Mouse (Mus musculus) heart, embryonic 16.5 days (tissue): Measurements from ENCODE around the gene Cdc34. TPM values are rescaled to one million over a fixed set of nuclear protein-coding genes. Genes with fewer than 3 reads are reported as not detected.
A peak's percentile ranks its signal among the peaks of the same experiment; 100 is the strongest.

Experiments used
- ATAC-seq: fragments of 200-750 bp; cut with Nextera tagmentation; replicated peaks from 2 replicates; pipeline ENCODE4 v1.8.0; 2017; ENCODE audit warnings: moderate number of reproducible peaks; ENCODE audit not compliant: insufficient read depth, low FRiP score; ENCODE audit errors: extremely low read depth
- H3K27ac ChIP-seq: fragments of 300-500 bp; sonication (generic); 2 replicates; pipeline ENCODE4 v1.5.1; 2014; ENCODE audit warnings: mild to moderate bottlenecking, low read length, control low read depth, moderate library complexity
- H3K27me3 ChIP-seq: fragments of 300-500 bp; sonication (generic); 2 replicates; pipeline ENCODE4 v1.6.1; 2014; ENCODE audit warnings: low read length, mixed read lengths; ENCODE audit not compliant: control insufficient read depth, insufficient read depth
- H3K36me3 ChIP-seq: fragments of 300-500 bp; sonication (generic); 2 replicates; pipeline ENCODE4 v1.6.1; 2014; ENCODE audit not compliant: control insufficient read depth, insufficient read depth
- H3K4me1 ChIP-seq: fragments of 300-500 bp; sonication (generic); 2 replicates; pipeline ENCODE4 v1.6.1; 2014; ENCODE audit warnings: low read length, mixed read lengths; ENCODE audit not compliant: control insufficient read depth, insufficient read depth
- H3K4me2 ChIP-seq: fragments of 300-500 bp; sonication (generic); 2 replicates; pipeline ENCODE4 v1.6.1; 2014; ENCODE audit warnings: low read depth, mild to moderate bottlenecking, control low read depth, low read length
- H3K4me3 ChIP-seq: fragments of 300-500 bp; sonication (generic); 2 replicates; pipeline ENCODE4 v1.5.1; 2014; ENCODE audit warnings: mild to moderate bottlenecking, control low read depth, low read length
- H3K9ac ChIP-seq: fragments of 300-500 bp; sonication (generic); 2 replicates; pipeline ENCODE4 v1.6.1; 2014; ENCODE audit warnings: low read length, control low read depth
- H3K9me3 ChIP-seq: fragments of 300-500 bp; sonication (generic); replicated peaks from 2 replicates; pipeline ENCODE4 v1.6.1; 2016; ENCODE audit warnings: low read length; ENCODE audit not compliant: control insufficient read depth
- WGBS: fragments of 180-500 bp; shearing (Covaris S2); extraction: QIAGEN DNeasy Blood & Tissue Kit; methylation state at CpG from one replicate; pipeline ENCODE4 v1.1.7; 2014; 5-methylcytosine and 5-hydroxymethylcytosine counted together
- polyA plus RNA-seq: library from polyadenylated mRNA; unstranded; fragments of >200 nt; fragmentation: Nextera tagmentation; extraction: Ambion mirVana; gene quantifications from 2 replicates; pipeline ENCODE4 v1.2.1, GENCODE M21; 2015

The Cdc34 gene
- polyA plus RNA-seq, 1 experiment from 2014 or later, result 101 TPM

DNA sequence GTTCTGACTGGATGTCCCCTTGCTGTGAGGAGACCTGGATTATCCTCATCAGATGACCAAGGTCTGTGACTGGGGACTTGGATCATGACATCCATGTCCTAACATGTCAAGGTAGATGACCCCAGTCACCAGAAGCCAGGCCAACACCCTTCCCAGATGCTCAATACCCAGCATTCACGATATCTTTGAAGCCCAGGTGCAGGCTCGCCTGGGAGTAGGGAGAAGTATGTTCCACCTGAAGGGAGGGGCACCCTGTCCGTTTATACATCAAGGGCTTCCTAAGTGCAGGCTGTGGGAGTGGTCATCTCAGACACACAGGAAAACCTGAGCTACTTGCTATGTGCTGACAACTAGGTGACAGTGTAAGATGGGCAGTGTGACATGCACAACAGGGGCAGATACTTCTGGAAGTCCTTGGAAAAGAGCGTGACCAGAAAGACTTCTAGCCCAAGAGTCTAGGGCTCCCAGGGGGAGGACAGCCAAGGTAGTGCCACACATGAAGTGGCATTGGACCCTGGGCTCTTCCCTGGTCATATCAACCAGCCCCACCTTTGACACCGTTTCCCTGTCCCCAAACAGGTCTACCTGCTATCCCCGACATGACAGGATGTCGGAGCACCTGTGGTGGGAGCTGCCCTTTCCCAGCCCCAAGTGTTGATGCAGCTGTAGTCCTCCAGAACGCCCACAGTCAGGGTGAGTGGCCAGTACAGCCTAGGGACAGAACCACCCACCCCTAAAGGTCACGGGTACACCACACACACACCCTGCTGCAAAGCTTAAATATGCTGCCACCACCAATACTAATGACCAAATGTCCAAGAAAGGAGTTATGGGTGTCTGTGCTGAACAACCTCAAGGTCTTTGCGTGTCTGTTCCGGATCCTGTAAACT, 1.1 kb upstream of the Cdc34 start:
- Histone ChIP-seq H3K9me3 (no peaks in the 10 kb centered on the region), H3K27me3 (no peaks in the 10 kb centered on the region), H3K36me3 (peaks cover 16% of the 10 kb centered on the region), H3K4me3 (peak overlapping the region; percentile 90), H3K9ac (peak overlapping the region; percentile 56), H3K27ac (peak overlapping the region; percentile 67), H3K4me1 (peaks cover 25% of the 10 kb centered on the region), H3K4me2 (peak overlapping the region; percentile 73)
- 0 out of 2 replicates have a peak, but pooled peaks have one; percentile 1 for ATAC-seq
- 33% methylated on average over 11 of the region's 11 CpGs for WGBS

DNA sequence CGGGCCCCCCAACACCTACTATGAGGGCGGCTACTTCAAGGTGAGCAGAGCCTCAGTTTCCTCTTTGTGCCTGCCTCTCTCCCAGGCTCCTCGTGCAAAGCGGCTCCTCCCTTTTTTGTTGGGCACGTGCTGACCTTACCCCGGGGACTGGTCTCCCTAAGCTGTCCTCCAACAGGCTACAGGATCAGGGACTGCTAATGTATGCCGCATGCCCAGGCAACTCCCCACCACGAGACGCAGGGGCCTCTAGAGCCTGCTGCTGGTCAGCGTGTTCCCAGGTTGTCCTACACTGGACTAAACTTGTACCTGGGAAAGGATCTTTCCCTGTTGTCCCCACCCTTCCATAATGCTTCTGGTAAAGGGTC, 538 bp downstream of the Cdc34 start:
- peak overlapping the region; percentile 90 for H3K4me3 ChIP-seq
- ATAC-seq, result no peak
- H3K27ac ChIP-seq, result peak overlapping the region; percentile 91
- peak overlapping the region; percentile 80 for H3K4me2 ChIP-seq
- no peaks in the 10 kb centered on the region for H3K27me3 ChIP-seq
- peak overlapping the region; percentile 87 for H3K9ac ChIP-seq
- no peaks in the 10 kb centered on the region for H3K9me3 ChIP-seq
- WGBS, result 2% methylated on average over 10 of the region's 10 CpGs
- peaks cover 23% of the 10 kb centered on the region for H3K36me3 ChIP-seq
- peaks cover 34% of the 10 kb centered on the region for H3K4me1 ChIP-seq

DNA sequence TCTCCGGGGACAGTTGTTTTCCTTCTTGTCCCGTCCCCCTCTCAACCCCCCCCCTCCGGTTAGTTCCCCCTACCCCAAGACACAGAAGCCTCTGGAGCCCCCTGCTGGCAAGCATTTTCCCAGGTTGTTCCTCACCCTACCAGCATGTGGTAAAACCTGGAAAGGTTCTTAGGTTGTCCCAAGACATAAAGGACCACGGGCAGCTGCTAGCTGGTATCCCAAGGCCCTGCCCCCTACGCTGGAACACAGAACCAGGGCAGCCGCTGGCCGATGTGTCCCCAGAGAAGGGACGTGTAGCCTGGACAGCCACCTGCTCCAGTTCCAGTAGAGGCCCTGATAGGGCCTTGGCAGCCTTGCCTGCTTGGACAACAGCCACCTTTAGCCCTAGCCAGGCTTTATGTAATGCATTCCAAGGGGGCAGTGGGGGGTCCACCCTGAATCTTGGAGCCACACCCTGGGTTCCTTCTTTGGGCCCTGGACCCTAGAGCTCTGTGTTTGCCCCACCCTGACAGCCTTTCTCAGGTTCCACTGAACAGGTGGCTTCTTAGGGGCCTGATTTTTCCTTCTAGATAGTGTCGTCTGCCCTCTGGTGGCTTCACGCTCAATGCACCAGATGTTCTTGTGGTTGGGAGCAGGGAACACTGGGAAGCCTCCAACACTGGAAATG, 1.1 kb downstream of the Cdc34 start:
- Histone ChIP-seq H3K9ac (peak overlapping the region; percentile 87), H3K4me1 (peaks cover 34% of the 10 kb centered on the region), H3K9me3 (no peaks in the 10 kb centered on the region), H3K4me3 (peak overlapping the region; percentile 90), H3K27me3 (no peaks in the 10 kb centered on the region), H3K36me3 (peaks cover 29% of the 10 kb centered on the region), H3K27ac (peak overlapping the region; percentile 91), H3K4me2 (peak overlapping the region; percentile 80)
- WGBS, result 2% methylated on average over 10 of the region's 10 CpGs
- ATAC-seq, result 0 out of 2 replicates have a peak, but pooled peaks have one; percentile 1

DNA sequence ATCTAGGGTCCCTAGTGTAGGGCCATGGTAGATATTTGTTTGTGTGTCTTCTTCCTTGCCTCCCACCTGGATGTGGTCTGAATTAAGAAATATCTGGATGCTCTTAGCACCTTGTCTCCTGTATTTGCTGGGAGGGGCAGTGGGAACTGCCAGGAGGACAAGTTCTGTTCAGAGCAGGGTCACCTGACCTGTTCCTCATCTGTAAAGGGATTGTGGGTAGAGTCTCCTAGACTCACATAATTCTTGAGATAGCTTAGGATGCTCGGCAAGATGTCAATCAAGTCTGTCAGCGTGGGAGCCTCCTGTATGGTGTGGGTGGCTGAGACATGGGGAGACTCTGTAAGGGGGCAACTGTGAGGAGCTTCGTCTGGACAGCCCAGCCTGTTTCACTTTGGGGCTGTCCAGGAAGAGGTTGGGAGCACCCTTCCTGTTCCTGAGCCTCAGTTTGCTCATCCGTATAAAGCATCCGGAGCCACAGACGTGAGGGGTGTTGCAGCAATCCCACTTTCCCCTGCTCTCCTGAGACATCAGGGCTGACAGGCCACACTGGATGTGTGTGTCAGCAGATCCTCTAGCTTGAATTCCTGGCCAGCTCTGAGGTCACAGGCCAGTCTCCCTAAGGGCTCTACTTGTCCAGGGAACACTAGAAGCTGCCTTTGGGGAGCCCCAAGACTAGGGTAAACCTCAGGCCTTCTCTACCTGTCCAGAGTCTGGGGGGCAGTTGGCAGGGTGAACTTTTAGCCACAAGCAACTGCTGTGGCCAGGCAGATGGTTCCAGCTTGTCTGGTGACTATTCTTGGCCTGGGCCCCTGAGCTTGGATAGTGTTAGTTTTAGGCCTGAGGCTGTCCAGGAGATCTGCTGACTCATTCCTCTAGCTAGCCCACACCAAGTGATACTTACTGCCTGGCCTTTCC, 2.0 kb downstream of the Cdc34 start:
- H3K27ac ChIP-seq, result peak overlapping the region; percentile 91
- peaks cover 38% of the 10 kb centered on the region for H3K36me3 ChIP-seq
- H3K27me3 ChIP-seq, result no peaks in the 10 kb centered on the region
- peak overlapping the region; percentile 80 for H3K4me2 ChIP-seq
- ATAC-seq, result no peak
- H3K9ac ChIP-seq, result peak overlapping the region; percentile 87
- H3K4me3 ChIP-seq, result peak overlapping the region; percentile 90
- H3K9me3 ChIP-seq, result no peaks in the 10 kb centered on the region
- 68% methylated on average over 6 of the region's 6 CpGs for WGBS
- H3K4me1 ChIP-seq, result peaks cover 34% of the 10 kb centered on the region

DNA sequence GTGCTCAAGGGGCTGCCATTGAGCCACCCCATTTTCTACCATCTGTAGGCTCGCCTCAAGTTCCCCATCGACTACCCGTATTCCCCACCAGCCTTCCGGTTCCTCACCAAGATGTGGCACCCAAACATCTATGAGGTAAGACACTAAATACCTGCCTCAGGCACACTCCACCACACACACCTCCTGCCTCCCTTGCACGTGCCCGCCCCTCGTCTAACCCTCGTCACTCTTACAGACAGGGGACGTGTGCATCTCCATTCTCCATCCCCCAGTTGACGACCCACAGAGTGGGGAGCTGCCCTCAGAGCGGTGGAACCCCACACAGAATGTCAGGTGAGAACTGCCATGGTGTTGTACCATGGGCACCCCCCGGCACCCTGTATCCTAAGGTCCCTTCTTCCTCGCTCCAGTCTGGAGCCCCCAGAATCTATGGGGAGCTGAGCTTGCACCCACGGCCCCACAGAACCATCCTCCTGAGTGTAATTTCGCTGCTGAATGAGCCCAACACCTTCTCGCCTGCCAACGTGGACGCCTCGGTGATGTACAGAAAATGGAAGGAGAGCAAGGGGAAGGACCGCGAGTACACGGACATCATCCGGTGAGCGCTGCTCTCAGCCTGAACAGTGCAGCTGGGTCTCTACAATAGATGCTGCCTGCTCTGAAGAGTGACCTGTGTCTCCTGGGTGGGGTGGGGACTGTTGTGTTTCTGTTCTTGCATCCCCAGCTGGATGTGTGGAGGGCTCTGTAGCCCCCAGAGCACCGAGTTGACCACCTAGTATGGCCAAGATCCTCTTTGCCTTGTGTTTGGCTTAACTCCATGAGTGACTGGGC, 3.0 kb downstream of the Cdc34 start:
- no peak overlapping the region for H3K4me3 ChIP-seq
- no peak for ATAC-seq
- no peak overlapping the region for H3K4me2 ChIP-seq
- no peaks in the 10 kb centered on the region for H3K9me3 ChIP-seq
- no peaks in the 10 kb centered on the region for H3K27me3 ChIP-seq
- H3K36me3 ChIP-seq, result peaks cover 42% of the 10 kb centered on the region
- H3K27ac ChIP-seq, result peak overlapping the region; percentile 22; the same call in 1 of the 2 replicates
- H3K4me1 ChIP-seq, result peaks cover 34% of the 10 kb centered on the region
- WGBS, result 93% methylated on average over 25 of the region's 25 CpGs
- no peak overlapping the region for H3K9ac ChIP-seq

DNA sequence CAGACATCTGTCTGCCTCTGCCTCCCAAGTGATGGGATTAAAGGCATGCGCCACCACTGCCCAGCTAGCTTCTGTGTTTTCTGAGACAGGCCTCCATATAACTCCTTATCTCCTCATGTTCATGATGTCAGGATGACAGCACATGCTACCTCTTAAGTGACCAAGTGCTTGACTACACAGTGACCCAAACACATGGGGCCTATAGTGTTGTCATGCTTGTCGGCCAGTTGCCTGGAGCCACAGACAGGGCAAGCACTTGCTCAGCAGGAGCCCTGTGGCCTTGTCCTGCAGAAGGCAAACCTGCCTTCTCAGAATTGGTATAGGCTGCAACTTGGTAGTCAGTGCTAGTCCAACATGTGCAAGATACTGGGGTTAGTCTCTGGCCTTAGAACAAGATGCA, 4.2 kb downstream of the Cdc34 start:
- Histone ChIP-seq H3K36me3 (peaks cover 42% of the 10 kb centered on the region), H3K9ac (no peak overlapping the region), H3K4me3 (no peak overlapping the region), H3K4me1 (peaks cover 31% of the 10 kb centered on the region), H3K4me2 (no peak overlapping the region), H3K27me3 (no peaks in the 10 kb centered on the region), H3K9me3 (no peaks in the 10 kb centered on the region), H3K27ac (peak overlapping the region; percentile 83)
- WGBS, result 61% methylated on average over 2 of the region's 2 CpGs
- ATAC-seq, result no peak

DNA sequence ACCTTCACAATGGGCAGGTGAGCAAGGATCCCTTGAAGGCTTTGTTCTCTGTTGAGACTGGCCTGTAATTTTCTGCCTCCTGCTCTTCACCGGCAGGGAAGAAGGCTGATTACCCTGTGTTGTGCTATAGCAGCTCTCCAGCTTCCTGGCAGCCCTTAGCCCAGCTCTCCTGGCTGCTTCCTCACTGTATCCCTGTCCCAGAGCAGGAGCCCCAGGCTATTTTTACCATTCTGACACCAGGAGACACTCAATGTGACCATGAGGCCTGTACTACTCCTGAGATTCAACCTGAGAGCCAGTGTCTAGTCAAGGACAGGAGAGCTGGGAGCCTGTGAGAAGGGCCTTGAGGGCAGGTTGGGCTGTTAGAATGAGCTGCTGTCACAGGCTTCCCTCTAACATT, 4.7 kb downstream of the Cdc34 start:
- Histone ChIP-seq H3K36me3 (peaks cover 42% of the 10 kb centered on the region), H3K4me2 (peak overlapping the region; percentile 24; the same call in 1 of the 2 replicates), H3K4me3 (no peak overlapping the region), H3K9ac (peak overlapping the region; percentile 30; the same call in 1 of the 2 replicates), H3K27me3 (no peaks in the 10 kb centered on the region), H3K4me1 (peaks cover 31% of the 10 kb centered on the region), H3K9me3 (no peaks in the 10 kb centered on the region), H3K27ac (peak overlapping the region; percentile 83)
- WGBS, result 45% methylated on average over 1 of the region's 1 CpGs
- 0 out of 2 replicates have a peak, but pooled peaks have one; percentile 12 for ATAC-seq

DNA sequence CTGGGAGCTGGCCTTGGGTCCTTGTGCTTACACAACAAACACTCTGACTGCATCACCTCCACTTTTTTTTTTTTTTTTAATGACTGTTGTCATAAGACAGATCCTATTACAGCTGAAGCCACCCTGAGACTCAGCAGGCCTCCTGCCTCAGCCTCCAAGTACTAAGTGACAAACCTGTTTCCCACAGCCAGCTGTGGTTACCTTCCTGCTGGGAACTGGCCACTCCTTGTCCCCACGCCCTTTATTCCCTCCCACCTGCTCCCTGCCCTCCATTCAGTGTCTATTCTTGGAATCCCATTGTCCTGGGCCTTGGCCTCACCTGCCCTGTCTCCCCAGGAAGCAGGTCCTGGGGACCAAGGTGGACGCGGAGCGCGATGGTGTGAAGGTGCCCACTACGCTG, 5.5 kb downstream of the Cdc34 start:
- no peak for ATAC-seq
- Histone ChIP-seq H3K36me3 (peaks cover 42% of the 10 kb centered on the region), H3K4me3 (no peak overlapping the region), H3K27ac (peak overlapping the region; percentile 83), H3K27me3 (no peaks in the 10 kb centered on the region), H3K4me1 (peaks cover 31% of the 10 kb centered on the region), H3K4me2 (no peak overlapping the region), H3K9me3 (no peaks in the 10 kb centered on the region; the same call in 1 of the 2 replicates), H3K9ac (no peak overlapping the region)
- 98% methylated on average over 6 of the region's 6 CpGs for WGBS
